Comparison of ENCODE assay signal across 8 mouse cellular contexts in genomic region chr6:51469715-51470310, GRCm38 (mm10). TPM values are rescaled to one million over a fixed set of nuclear protein-coding genes. Genes with fewer than 3 reads are reported as not detected.
DNase-seq lines count a peak whose midpoint lies in the region; ATAC-seq lines count a peak whose summit lies in the region.

TSS of gene Hnrnpa2b1 (minus strand) at chr6:51469894.

- H3K36me3 ChIP-seq in hindbrain, embryonic 16.5 days (ENCODE audit: control insufficient read depth, insufficient read depth, low read length) = peaks cover 8% of the 10 kb centered on the region
- peaks cover 13% of the 10 kb centered on the region for H3K36me3 ChIP-seq in macrophage (ENCODE audit: inconsistent target)

- no peaks in the 10 kb centered on the region for H3K9me3 ChIP-seq in hindbrain, embryonic 16.5 days (ENCODE audit: control insufficient read depth, low read length)

- peak within 1 kb of the TSS; percentile 98 for H3K9ac ChIP-seq in hindbrain, embryonic 16.5 days (ENCODE audit: low read depth, low read length)

- peak; percentile 94 for ATAC-seq in hindbrain, embryonic 16.5 days

- H3K4me1 ChIP-seq in hindbrain, embryonic 16.5 days (ENCODE audit: control insufficient read depth, insufficient read depth, low read depth, low read length) = peaks cover 37% of the 10 kb centered on the region

- H3K79me2 ChIP-seq in macrophage (ENCODE audit: inconsistent target) = peaks cover 87% of the 10 kb centered on the region

- no peaks in the 10 kb centered on the region for H3K27me3 ChIP-seq in hindbrain, embryonic 16.5 days (replicated peaks; ENCODE audit: control insufficient read depth, insufficient read depth, low read length)

- DNase-seq in WW6 (ENCODE audit: low read depth, low spot score) = peak; percentile 95
- peak; percentile 99 for DNase-seq in cerebellum, postnatal 4 days (ENCODE audit: low spot score in 2 of 2)
- DNase-seq in gastrocnemius, adult 18-20 months (ENCODE audit: low spot score) = peak; percentile 100
- peak; percentile 97 to 99 for DNase-seq in left cerebral cortex, adult 18-20 months (ENCODE audit: low spot score in 2 of 2)
- peak; percentile 97 for DNase-seq in right cerebral cortex, adult 18-20 months
- peak; percentile 95 for DNase-seq in urinary bladder, postnatal 10 days (ENCODE audit: low spot score)

- WGBS in hindbrain, embryonic 16.5 days = under 1% methylated on average over 58 of the region's 63 CpGs
- WGBS in macrophage (ENCODE audit: missing documents) = under 1% methylated on average over 63 of the region's 63 CpGs

- peak within 1 kb of the TSS; percentile 65 for H3K4me2 ChIP-seq in hindbrain, embryonic 16.5 days (ENCODE audit: low read length)

- H3K27ac ChIP-seq in hindbrain, embryonic 16.5 days (ENCODE audit: low read depth, low read length) = peak within 1 kb of the TSS; percentile 100
- peak within 1 kb of the TSS; percentile 96 for H3K27ac ChIP-seq in macrophage

- peak within 1 kb of the TSS; percentile 54 for H3K4me3 ChIP-seq in hindbrain, embryonic 16.5 days (ENCODE audit: low read length)
- peak within 1 kb of the TSS; percentile 72 for H3K4me3 ChIP-seq in macrophage (ENCODE audit: inconsistent target)

RNA-seq across cellular contexts. Expression of gene Hnrnpa2b1, which starts in this region (rescaled TPM):
- 100 to 1,000 TPM; 309 to 353 TPM for total RNA-seq in gastrocnemius, adult 18-20 months (2021)
- 1,209 and 1,220 TPM in 2 replicates for polyA plus RNA-seq in hindbrain, embryonic 16.5 days (2015; fragmentation: Nextera tagmentation; extraction: Ambion mirVana)
- 100 to 1,000 TPM; 436 to 466 TPM for total RNA-seq in left cerebral cortex, adult 18-20 months (2021)
- 1,000 to 10,000 TPM; 1,380 to 4,281 (median 3,337) TPM for total RNA-seq in macrophage (2018; cell fraction: chromatin; rRNA removed)
- total RNA-seq in macrophage (2018; cell fraction: cytosol; rRNA removed) = 100 to 1,000 TPM; 298 to 571 (median 443) TPM
- total RNA-seq in macrophage (2018; cell fraction: nucleus; rRNA removed) = 1,000 to 10,000 TPM in 24 of 26 experiments, 100 to 1,000 TPM in 2; 875 to 2,658 (median 1,540) TPM
- polyA plus RNA-seq in macrophage (2018) = 677 to 1,116 TPM (median 885 TPM) in 3 replicates

Comparison
In these comparisons a context has a peak if more than half of its experiments do, and no peak if none do; other contexts are left out.
1. Peak in every context shown above with its lines: DNase-seq, ATAC-seq, H3K4me3 ChIP-seq and H3K27ac ChIP-seq.